Mouse (Mus musculus): ENCODE measurements around the gene Adk. TPM values are rescaled to one million over a fixed set of nuclear protein-coding genes. Genes with fewer than 3 reads are reported as not detected.
"Not testable (repeated sequence)": the region's sequence is repeated elsewhere in the genome, so short reads cannot be mapped to it uniquely, and the experiment has no call there.

Gene Adk
- polyA plus RNA-seq, 1 experiment from 2014 or later: 171 TPM

DNA sequence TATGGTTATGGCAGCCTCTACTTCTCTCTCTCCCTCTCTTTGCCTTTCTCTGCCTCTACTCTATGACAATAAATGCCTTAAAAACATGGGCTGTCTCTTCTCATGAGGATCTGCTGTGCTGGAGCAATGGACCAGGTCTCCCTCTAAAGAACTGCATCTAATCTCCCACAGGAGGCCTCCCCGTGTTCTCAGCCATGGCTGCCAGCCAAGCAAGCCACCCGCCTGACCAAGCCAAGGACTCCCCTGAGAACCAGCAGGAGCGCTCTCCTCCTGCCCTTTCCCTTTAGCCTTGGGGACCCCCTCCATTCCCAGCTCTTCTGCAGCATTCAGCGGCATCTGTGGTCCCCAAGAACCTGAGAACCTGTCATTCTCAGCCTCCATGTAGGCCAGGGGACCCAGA lies 400.2 kb downstream of the Adk start:
- 0 out of 2 replicates have a peak, but pooled peaks cover 2% of the 10 kb centered on the region for H3K4me1 ChIP-seq
- WGBS: 82% methylated on average over 4 of the region's 4 CpGs

DNA sequence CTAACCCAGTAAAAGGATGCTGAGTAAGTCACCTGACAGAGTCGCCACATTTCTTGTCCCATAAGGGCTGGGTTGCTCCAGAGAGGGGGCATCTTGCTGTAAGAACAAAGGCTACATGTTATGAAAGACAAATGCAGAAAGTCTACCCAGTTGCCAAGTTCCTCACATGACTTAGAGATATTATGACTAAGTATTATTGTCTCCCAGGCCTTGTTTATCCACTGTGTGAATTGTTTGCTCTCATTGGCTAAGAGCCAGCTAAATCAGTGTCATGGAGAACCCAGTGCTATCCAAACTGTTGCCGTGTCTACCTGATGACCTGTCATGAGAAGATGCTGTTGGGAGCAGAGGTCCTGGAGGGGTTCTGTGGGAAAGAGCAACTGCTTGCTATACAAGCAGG lies 401.5 kb downstream of the Adk start:
- Histone ChIP-seq H3K4me1 (0 out of 2 replicates have a peak, but pooled peaks cover 2% of the 10 kb centered on the region), H3K4me3 (no peak overlapping the region), H3K27ac (replicated peaks) (no peak overlapping the region), H3K27me3 (replicated peaks; ENCODE audit: low read depth, poor library complexity, severe bottlenecking) (no peaks in the 10 kb centered on the region), H3K36me3 (replicated peaks) (peaks cover 2% of the 10 kb centered on the region; the same call in 1 of the 2 replicates), H3K9me3 (no peaks in the 10 kb centered on the region)
- no peak for DNase-seq (ENCODE audit: low spot score)
- 87% methylated on average over 2 of the region's 2 CpGs for WGBS

More for the DNA sequence above, 400.2 kb downstream of the Adk start:
- H3K36me3 ChIP-seq (replicated peaks): peaks cover 3% of the 10 kb centered on the region; the same call in 1 of the 2 replicates
- DNase-seq (ENCODE audit: low spot score): no peak
- no peaks in the 10 kb centered on the region for H3K27me3 ChIP-seq (replicated peaks; ENCODE audit: low read depth, poor library complexity, severe bottlenecking)
- no peak overlapping the region for H3K27ac ChIP-seq (replicated peaks)
- H3K9me3 ChIP-seq: no peaks in the 10 kb centered on the region
- H3K4me3 ChIP-seq: no peak overlapping the region

DNA sequence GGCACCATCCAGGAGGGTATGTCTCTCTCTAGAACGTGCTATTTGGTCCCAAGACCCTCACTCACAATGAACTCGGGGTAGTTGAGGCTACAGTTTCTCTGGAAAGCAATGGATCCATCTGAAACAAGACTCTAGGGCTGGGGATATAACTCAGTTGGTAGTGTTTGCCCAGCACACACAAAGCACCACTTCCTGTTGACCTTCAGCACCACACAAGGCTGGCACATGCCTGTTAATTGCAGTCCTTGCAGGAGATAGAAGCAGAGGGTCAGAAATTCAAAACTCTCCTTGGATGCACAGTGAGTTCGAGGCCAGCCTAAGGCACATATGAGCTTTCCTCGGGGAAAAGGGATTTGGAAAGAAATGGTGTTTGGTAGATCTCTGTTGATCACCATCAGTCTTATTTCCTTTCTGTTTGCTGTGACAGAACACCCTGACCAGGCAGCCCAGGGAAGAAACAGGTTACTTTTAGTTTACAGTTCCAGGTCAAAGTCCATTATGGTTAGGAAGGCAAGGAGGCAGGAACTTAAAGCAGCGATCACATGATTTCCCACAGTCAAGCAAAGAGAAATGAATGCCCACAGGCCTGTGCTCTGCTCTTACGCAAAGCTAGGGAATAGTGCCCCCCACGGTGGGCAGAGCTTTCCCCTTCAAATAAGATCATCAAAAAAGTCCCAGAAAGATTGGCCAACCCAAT lies 403.4 kb downstream of the Adk start:
- H3K36me3 ChIP-seq (replicated peaks): no peaks in the 10 kb centered on the region
- H3K9me3 ChIP-seq: no peaks in the 10 kb centered on the region
- 91% methylated on average over 7 of the region's 7 CpGs for WGBS
- no peak overlapping the region for H3K4me3 ChIP-seq
- H3K27me3 ChIP-seq (replicated peaks; ENCODE audit: low read depth, poor library complexity, severe bottlenecking): no peaks in the 10 kb centered on the region
- H3K27ac ChIP-seq (replicated peaks): no peak overlapping the region
- 0 out of 2 replicates have a peak, but pooled peaks cover 2% of the 10 kb centered on the region for H3K4me1 ChIP-seq
- no peak for DNase-seq (ENCODE audit: low spot score)

DNA sequence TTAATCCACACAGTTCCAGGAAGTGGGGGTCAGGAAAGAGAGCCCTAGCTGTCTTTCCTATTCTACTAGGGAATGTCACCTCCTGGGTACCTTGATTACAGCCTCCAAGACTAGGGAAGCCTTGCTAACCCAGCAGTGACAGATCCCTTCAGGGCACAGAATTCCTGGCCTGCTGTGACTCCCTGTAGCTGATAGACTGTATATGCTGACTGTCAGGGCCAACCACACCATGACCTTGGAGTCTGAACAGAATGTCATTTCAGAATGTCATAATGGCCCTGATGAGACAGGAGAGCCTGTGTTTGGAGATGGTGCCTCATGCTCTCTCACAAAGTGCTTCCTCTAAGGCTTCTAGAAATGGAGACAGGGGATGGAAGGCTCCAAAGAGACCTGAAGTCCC lies 404.2 kb downstream of the Adk start:
- no peak overlapping the region for H3K4me3 ChIP-seq
- no peaks in the 10 kb centered on the region for H3K4me1 ChIP-seq
- H3K36me3 ChIP-seq (replicated peaks): no peaks in the 10 kb centered on the region
- no peak for DNase-seq (ENCODE audit: low spot score)
- no peaks in the 10 kb centered on the region for H3K27me3 ChIP-seq (replicated peaks; ENCODE audit: low read depth, poor library complexity, severe bottlenecking)
- no peak overlapping the region for H3K27ac ChIP-seq (replicated peaks)
- H3K9me3 ChIP-seq: no peaks in the 10 kb centered on the region

DNA sequence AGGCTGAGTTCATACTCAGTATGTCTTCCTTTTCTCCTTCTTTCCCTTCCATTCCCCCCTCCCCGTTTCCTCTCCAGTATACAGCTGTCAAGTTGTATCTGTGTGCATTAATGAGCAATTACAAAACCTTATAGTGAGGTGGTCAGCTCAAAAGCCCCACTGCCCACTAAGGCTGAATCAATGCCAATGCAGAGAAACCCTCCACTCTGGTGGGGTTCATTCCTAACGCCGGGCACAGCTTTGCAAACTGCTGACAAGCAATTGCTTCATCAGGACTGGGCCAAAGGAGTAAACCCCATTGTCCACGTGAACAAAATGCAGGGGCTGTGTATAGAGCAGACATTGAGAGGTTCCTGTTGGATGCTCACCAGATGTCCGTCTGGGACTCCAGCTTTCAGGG lies 405.5 kb downstream of the Adk start:
- 79% methylated on average over 5 of the region's 5 CpGs for WGBS
- H3K4me3 ChIP-seq: no peak overlapping the region
- no peak overlapping the region for H3K27ac ChIP-seq (replicated peaks)
- H3K9me3 ChIP-seq: no peaks in the 10 kb centered on the region
- no peaks in the 10 kb centered on the region for H3K4me1 ChIP-seq
- H3K36me3 ChIP-seq (replicated peaks): no peaks in the 10 kb centered on the region
- DNase-seq (ENCODE audit: low spot score): no peak
- H3K27me3 ChIP-seq (replicated peaks; ENCODE audit: low read depth, poor library complexity, severe bottlenecking): no peaks in the 10 kb centered on the region

DNA sequence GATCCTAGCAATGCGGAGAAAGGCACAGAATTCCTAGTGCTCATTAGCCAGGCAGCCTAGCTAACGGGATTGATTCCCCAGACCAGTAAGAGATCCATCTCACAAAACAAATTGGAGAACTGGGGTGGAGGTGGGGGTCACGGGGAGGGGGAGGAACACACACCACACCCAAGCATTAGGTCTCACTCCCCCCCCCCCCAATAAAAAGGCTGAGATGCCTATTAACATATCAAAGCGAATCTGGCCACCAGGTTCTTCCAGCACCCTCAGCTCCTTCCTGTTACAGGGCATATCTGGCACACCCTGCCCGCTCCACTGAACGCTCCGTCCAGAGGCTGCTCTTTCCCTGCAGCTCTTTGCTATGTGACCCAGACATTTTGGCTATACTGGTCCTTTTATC lies 406.3 kb downstream of the Adk start:
- no peak for DNase-seq (ENCODE audit: low spot score)
- 83% methylated on average over 7 of the region's 7 CpGs for WGBS
- H3K27ac ChIP-seq (replicated peaks): no peak overlapping the region

DNA sequence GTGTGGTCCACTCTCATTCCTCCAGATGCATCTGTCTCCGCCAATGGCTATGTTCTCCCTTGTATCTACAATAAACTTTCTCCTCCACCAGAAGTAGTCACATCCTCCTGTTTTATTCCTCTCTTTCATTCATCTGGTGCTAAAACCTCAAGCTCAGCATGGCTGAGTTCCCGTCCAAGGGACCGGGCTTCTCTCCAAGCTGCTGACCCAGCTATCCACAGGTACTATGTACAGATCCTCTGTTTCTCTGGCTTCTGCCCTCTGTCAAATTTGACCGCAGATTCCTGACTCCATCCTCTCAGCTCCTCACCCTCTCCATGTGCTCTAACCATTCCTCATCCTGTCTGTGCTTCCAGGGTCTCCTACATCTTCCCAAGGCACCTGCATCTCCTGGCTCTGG lies 406.8 kb downstream of the Adk start:
- H3K4me1 ChIP-seq: no peaks in the 10 kb centered on the region
- WGBS: 93% methylated on average over 4 of the region's 4 CpGs
- H3K9me3 ChIP-seq: no peaks in the 10 kb centered on the region
- no peaks in the 10 kb centered on the region for H3K36me3 ChIP-seq (replicated peaks)
- H3K27me3 ChIP-seq (replicated peaks; ENCODE audit: low read depth, poor library complexity, severe bottlenecking): no peaks in the 10 kb centered on the region
- no peak overlapping the region for H3K4me3 ChIP-seq
- no peak overlapping the region for H3K27ac ChIP-seq (replicated peaks)
- no peak for DNase-seq (ENCODE audit: low spot score)

More for the DNA sequence above, 406.3 kb downstream of the Adk start:
- no peaks in the 10 kb centered on the region for H3K27me3 ChIP-seq (replicated peaks; ENCODE audit: low read depth, poor library complexity, severe bottlenecking)
- H3K4me3 ChIP-seq: no peak overlapping the region
- no peaks in the 10 kb centered on the region for H3K9me3 ChIP-seq
- H3K4me1 ChIP-seq: no peaks in the 10 kb centered on the region
- no peaks in the 10 kb centered on the region for H3K36me3 ChIP-seq (replicated peaks)

DNA sequence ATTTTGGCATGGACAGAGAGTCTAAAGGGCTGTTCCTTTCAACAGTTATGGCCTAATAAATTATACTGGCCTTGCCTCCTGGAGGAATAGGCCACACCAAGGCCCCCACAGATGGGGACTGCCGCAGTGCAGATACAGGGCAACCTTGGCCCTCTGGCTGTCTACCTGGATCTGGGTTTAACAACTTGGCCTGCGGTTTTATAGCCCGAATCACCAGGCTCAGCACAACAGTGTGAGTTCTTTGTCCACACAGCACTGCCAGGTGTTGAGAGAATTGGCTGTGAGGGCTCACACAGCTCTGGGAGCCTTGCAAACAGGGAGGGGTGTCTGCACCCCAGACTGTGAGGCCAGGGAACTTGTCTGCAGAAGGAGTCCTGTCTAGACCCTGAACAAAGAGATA lies 410.0 kb downstream of the Adk start:
- DNase-seq (ENCODE audit: low spot score): no peak
- WGBS: 89% methylated on average over 3 of the region's 3 CpGs
- H3K27ac ChIP-seq (replicated peaks): no peak overlapping the region
- H3K36me3 ChIP-seq (replicated peaks): no peaks in the 10 kb centered on the region
- H3K9me3 ChIP-seq: no peaks in the 10 kb centered on the region
- no peaks in the 10 kb centered on the region for H3K4me1 ChIP-seq
- no peaks in the 10 kb centered on the region for H3K27me3 ChIP-seq (replicated peaks; ENCODE audit: low read depth, poor library complexity, severe bottlenecking)
- no peak overlapping the region for H3K4me3 ChIP-seq

DNA sequence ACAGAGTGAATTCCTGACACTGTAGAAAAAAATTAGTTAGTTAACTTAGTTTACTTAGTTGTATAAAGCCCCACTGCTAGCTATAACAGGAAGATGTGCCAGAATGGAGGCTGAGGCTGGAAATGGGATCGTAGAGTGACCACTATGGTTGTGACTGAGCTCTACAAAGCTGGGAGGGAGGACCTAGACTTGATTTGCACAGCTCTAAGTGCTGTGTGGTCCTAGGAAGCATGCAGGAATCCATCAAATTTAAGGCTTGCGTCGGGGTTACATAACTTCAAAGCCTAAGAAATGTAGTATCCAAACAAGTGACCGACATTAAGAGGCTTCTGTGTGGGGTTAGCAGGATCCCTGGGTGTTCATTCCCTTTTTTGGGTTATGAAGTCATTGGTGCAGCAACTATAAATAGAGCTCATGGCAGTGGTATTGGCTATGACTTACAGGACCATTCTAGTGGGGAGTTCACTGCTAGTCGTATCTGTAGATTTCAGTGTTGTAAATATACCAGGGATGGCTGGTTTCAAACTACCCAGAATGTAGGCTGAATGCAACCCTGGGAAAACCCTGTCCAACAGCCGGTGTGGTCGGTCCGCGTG lies 410.8 kb downstream of the Adk start:
- no peak for DNase-seq (ENCODE audit: low spot score)
- no peaks in the 10 kb centered on the region for H3K9me3 ChIP-seq
- no peaks in the 10 kb centered on the region for H3K36me3 ChIP-seq (replicated peaks)
- no peak overlapping the region for H3K4me3 ChIP-seq
- no peaks in the 10 kb centered on the region for H3K27me3 ChIP-seq (replicated peaks; ENCODE audit: low read depth, poor library complexity, severe bottlenecking)
- 93% methylated on average over 9 of the region's 9 CpGs for WGBS
- no peak overlapping the region for H3K27ac ChIP-seq (replicated peaks)
- no peaks in the 10 kb centered on the region for H3K4me1 ChIP-seq

DNA sequence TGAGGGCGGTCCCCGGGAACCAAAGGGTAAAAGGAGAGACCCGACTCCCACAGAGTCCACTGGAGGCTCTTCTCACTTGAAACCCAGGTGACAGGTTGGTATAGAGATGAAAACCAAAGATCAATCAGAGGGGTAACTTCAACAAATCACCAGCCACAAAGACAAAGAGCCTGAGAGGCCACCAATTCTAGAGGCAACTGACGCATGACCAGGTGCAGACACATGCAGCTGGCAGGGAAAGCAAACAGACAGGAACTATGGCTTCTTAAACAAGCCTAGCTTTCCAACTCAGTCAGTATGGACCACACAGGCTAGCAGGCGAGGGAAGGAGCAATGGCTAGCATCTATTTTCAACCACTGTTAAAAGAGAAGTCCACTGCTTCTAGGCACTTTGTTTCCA lies 418.0 kb downstream of the Adk start:
- no peak overlapping the region for H3K27ac ChIP-seq (replicated peaks)
- H3K36me3 ChIP-seq (replicated peaks): no peaks in the 10 kb centered on the region
- H3K27me3 ChIP-seq (replicated peaks; ENCODE audit: low read depth, poor library complexity, severe bottlenecking): no peaks in the 10 kb centered on the region
- no peaks in the 10 kb centered on the region for H3K9me3 ChIP-seq
- 82% methylated on average over 5 of the region's 5 CpGs for WGBS
- no peak overlapping the region for H3K4me3 ChIP-seq
- DNase-seq (ENCODE audit: low spot score): no peak
- 0 out of 2 replicates have a peak, but pooled peaks cover 10% of the 10 kb centered on the region for H3K4me1 ChIP-seq

DNA sequence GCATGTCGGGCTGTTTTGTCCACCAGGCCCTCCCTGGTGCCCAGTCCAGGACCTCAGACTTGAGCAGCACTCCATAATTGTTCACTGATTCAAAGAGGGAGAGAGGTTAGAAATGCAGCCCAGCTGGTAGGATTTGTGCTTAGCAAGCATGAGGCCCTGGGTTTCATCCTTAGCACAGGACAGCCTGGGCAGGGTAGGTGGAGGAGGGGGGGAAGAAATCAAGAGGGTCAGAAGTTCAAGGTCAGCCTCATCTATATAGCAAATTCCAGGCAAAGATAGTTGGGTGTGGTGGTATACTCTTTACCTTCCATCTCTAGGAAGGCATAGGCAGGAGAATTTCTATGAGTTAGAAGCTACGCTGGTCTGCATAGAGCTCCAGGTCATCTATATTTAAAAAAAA lies 419.6 kb downstream of the Adk start:
- Histone ChIP-seq H3K9me3 (no peaks in the 10 kb centered on the region), H3K4me1 (0 out of 2 replicates have a peak, but pooled peaks cover 10% of the 10 kb centered on the region), H3K36me3 (replicated peaks) (no peaks in the 10 kb centered on the region), H3K27ac (replicated peaks) (no peak overlapping the region), H3K27me3 (replicated peaks; ENCODE audit: low read depth, poor library complexity, severe bottlenecking) (no peaks in the 10 kb centered on the region), H3K4me3 (no peak overlapping the region)
- no peak for DNase-seq (ENCODE audit: low spot score)
- WGBS: 92% methylated on average over 2 of the region's 2 CpGs

DNA sequence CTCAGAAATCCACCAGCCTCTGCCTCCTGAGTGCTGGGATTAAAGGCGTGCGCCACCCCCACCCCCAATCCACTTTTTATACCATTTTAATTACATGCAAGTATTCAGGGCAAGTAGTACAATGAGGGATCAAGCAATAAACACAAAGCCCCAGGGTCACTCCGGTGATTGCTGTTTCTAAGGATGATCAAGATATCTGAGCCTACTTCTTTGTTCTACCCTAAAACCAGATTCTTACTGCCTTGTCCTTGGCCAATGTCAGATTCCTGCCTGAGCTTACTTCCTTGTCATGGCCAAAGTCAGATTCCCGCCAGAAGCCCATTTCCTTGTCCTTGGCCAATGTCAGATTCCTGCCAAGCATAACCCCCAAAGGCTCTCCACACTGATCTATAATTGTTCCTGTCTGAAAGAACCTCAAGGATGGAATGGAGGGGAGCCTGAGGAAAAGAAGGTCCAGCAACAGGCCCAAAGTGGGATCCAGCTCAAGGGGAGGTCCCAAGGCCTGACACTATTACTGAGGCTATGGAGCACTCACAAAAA lies 422.3 kb downstream of the Adk start:
- not testable (repeated sequence) for H3K27me3 ChIP-seq (replicated peaks; ENCODE audit: low read depth, poor library complexity, severe bottlenecking); DNase-seq (ENCODE audit: low spot score); H3K27ac ChIP-seq (replicated peaks); H3K9me3 ChIP-seq; H3K4me3 ChIP-seq; H3K36me3 ChIP-seq (replicated peaks)
- H3K4me1 ChIP-seq: 0 out of 2 replicates have a peak, but pooled peaks cover 10% of the 10 kb centered on the region
- 88% methylated on average over 4 of the region's 4 CpGs for WGBS

DNA sequence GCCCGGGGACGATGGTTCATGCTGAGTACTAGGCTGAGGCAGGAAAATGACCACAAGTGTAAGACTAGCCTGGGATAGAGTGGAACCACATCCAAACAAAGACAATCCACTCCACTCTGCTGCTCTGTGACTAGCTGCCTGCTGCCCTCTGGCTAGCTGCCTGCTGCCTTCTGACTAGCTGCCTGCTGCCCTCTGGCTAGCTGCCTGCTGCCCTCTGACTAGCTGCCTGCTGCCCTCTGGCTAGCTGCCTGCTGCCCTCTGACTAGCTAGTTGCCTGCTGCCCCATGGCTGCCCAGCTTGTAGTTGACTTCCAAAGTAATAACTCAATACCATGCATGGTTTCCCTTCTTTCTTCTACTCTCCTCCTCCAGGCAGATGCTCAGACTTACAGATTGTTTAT lies 424.8 kb downstream of the Adk start:
- no peaks in the 10 kb centered on the region; the same call in 1 of the 2 replicates for H3K4me1 ChIP-seq
- no peaks in the 10 kb centered on the region for H3K9me3 ChIP-seq
- 84% methylated on average over 2 of the region's 2 CpGs for WGBS
- H3K4me3 ChIP-seq: no peak overlapping the region
- no peaks in the 10 kb centered on the region for H3K36me3 ChIP-seq (replicated peaks)
- no peaks in the 10 kb centered on the region for H3K27me3 ChIP-seq (replicated peaks; ENCODE audit: low read depth, poor library complexity, severe bottlenecking)
- DNase-seq (ENCODE audit: low spot score): no peak
- no peak overlapping the region for H3K27ac ChIP-seq (replicated peaks)

All from embryonic facial prominence, embryonic 10.5 days (tissue).